Mouse (Mus musculus) olfactory bulb, adult 2 months (tissue): ENCODE measurements around the gene Erp27.

Source experiments
- CTCF ChIP-seq: fragments of 200-500 bp; IDR thresholded peaks from 2 replicates; pipeline ENCODE4 v1.5.1; 2012; ENCODE audit warnings: low read depth, mild to moderate bottlenecking, low read length, moderate library complexity; ENCODE audit not compliant: insufficient read depth
- POLR2A ChIP-seq: fragments of 200-500 bp; IDR thresholded peaks from 2 replicates; pipeline ENCODE4 v1.6.1; 2012; ENCODE audit warnings: mild to moderate bottlenecking, low read depth, low read length, moderate library complexity; ENCODE audit not compliant: insufficient read depth

DNA sequence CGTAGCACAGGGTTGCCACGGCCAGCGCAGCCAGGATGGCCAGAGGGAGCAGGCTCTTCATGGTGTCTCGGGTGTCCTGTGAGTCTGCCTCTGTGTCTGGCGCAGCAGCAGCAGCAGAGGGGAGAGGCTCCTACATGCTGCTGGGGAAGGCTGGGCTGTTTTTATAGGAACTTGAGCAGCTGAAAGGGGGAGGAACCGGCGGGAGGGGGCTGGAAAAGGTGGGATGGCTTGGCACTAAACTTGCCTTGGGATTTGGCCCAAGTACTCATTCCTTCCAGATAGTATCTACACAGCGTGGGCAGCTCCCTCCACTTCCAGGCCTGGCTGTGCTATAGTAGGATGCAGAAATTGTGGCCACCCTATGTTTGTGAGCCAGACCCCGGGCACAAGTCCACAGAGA lies 46.3 kb downstream of the Erp27 start, which contains the start of gene Mgp:
- no peak for TF ChIP-seq POLR2A
- no peak for TF ChIP-seq CTCF
